Mouse (Mus musculus) urinary bladder, postnatal 14 days (tissue): ENCODE results near the gene Tmem107.
"Not testable (repeated sequence)": the region's sequence is repeated elsewhere in the genome, so short reads cannot be mapped to it uniquely, and the experiment has no call there.

Experiments used
- DNase-seq: peaks from one replicate; pipeline ENCODE4 v3.0.0; 2021; ENCODE audit warnings: low spot score

Gene Tmem107

DNA sequence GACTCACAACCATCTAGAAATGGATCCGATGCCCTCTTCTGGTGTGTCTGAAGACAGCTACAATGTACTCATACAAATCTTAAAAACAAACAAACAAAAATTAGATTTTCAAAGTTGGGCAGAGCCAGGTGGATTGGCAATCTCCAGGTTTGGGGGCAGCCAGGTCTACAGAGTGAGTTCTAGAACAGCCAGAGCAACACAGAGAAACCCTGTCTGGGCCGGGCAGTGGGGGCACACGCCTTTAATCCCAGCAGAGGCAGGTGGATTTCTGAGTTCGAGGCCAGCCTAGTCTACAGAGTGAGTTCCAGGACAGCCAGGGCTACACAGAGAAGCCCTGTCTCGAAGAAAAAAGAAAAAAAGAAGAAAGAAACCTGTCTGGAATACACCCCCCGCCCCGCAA lies 23.2 kb downstream of the Tmem107 start:
- not testable (repeated sequence) for DNase-seq

DNA sequence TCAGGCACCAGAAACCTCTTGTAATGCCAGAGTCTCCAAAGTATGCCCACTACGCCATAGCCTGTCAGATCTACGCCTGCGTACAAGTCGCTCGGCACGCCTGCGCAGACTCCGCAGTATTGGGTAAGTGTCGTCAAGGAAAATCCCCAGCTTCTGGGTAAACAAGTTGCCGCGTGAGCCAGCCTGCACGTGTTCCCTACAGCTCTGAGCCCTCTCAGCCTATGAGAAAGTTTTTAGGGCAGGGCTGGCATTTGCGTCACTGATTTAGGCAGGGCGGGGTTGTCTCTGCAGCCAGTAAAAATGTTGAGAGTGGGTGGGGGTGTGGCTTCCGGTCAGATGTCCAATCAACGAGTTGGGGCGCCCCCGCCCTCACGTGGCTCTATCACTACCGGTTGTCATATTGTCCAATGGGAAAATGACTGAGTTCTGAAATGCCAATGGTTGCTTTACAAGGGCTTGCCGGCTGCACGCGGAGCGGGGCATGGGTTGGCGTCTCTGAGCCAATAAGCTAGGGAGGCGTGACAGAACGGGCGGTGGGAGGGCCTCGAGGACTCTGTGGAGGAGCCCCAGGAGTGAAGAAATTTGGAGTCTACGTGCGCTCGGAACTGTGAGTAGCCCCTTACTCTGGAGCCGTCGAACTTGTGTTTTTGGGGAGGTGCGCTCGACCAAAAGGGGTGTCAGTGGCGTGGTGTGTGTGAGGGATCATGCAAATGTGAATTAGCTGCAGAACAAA lies 24.3 kb downstream of the Tmem107 start, which contains the start of gene Per1:
Gene Per1 (plus strand): TSS at position 521 of the 733 bp plus-strand sequence.
- peak; percentile 99 for DNase-seq

DNA sequence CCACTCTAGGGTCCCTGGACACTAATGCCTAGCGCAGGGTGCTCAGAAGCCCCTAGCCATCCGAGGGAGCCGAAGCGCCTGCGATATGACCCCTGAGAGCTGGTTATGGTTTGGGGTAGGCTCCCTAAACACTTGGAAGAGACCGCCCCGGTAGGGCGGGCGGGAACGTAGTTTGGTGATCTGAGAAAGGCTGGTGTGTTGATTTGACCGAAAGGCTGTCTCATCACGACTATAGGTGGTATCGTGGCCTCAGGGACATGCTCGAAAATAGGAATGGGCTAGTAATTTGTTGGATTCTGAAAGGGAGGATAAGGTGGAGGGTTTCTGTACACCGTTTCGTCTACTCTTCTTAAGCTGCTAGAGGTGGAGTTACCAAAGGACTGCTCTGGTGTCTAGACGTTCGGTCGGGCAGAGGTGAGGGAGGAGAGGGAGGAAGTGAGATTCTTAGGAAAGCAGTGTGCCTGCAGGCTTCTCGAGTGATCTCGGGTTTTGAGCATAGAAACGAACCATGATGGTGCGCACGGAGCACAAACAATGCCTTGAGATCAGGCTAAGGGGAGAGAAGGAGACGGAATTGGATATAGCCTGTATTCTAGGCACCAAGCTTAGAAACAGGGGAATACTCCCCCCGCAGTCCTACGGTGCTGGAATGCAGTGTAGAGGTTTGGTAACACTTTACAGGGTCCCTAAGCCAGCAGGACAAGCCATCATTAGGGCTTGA lies 25.1 kb downstream of the Tmem107 start:
- DNase-seq, result no peak

DNA sequence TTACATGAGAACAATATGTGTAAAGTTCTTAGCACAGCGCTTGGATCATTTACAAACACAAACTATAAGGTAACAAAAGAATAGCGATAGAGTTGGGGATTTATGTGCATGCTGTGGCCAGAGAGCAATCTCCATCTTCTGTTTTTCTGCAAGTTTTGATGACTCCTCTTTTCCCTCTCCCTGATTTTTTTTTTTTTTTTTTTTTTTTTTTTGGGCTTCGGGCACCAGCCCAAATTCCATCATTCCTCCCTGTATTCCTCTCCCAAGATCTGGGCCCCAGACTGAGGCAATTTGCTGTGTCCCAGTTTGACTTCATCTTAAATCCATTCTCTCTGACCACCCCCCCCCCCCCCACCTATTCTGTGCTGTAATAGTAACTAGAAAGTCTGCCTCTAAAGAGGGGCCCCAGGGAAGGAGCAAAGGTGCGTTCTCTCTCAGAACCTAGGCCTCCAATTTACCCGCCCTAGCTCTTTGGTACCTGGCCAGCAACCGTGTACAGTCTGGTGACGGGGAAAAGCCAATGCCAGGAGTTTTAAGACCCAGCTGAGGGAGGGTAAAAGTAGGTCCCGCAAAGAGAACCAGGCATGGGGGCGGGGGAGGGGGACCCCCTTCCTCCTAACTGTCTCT lies 25.9 kb downstream of the Tmem107 start:
- DNase-seq, result no peak

DNA sequence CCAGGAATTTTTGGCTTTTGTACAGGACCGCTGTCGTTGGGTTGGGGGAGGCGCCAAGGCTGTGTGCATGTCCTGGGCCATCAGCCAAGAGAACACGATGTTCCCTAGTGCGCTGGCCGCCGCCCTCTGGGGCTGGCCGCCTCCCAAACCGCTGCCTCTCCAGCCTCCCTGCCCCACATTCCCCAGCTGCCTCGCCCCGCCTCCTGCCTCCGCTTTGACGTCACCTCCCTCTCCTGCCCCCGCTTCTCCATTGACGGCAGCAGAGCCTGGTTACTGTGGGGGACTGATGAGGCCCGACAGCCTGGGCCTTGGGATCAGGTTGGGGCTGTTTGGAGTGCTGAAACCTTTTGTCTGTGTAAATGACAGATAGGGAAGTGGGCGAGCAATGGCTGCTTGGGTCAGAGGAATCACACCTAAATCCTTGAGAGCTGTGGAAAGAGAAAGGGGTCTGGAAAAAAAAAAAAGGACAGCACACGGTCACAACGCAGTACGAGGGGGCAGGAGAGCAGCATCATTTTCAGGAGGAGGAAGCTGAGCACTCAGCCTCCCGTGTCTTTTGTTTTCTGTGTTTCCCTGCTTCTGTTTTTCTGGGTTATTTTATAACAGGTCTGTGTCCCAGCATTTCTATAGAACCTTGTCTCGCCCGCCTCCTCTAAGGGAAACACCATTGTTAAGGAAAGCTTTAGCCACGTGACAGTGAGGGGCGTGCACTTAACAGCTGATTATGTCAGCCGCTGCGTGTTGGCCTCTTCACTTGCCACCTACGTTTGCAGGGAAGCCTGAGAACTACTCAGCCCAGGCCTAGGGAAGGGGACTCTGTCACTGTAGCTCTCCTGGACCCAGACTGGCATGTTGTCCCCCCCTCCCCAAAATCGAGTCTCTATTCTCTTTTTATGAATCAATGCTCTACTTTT lies 26.6 kb downstream of the Tmem107 start:
- peak; percentile 100 for DNase-seq

DNA sequence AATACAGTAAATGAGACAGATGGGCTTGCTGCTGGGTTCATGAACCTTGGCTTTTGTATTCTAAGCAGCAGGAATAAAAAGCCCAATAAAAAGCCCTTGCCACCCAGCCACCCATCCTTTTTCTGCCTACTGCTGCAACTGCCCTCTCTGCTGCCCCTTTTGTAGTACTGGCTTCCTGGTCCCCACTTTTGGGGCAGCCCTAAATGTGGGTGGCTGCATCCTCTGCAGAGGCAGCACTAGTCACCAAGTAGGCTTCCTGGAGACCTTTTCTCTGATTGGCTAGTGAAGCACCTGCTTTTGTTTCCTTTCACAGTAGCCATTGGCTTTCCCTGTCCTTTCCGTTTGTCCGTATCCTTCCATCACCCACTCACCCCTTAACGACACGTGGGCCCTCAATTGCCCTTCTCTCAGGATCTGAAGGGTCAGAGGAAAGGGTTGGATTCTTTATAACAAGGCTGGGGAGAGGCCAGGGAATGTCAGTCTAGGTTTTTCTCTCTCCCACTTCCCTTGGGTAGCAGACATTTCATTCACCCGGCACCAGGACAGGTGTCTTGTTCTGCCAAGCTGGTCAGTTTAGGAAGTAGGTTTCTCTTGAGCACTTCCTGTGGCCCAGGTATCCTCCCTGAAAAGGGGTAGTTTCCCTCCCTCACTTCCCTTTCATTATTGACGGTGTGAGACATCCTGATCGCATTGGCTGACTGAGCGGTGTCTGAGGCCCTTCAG lies 27.6 kb downstream of the Tmem107 start:
- no peak for DNase-seq

DNA sequence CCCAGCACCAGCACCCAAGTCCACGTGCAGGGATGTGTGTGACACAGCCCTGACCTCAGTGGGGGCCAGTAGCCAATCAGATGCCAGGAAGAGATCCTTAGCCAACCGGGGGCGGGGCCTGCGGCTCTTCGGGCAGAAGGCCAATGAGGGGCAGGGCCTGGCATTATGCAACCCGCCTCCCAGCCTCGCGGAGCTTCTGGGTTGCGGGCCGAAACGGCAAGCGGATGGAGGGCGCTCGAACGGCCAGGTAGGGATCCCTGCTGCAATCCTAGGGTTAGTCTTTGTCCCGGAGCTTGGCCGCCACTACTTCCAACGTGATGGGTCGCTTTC lies 28.1 kb downstream of the Tmem107 start:
- DNase-seq, result peak; percentile 97

DNA sequence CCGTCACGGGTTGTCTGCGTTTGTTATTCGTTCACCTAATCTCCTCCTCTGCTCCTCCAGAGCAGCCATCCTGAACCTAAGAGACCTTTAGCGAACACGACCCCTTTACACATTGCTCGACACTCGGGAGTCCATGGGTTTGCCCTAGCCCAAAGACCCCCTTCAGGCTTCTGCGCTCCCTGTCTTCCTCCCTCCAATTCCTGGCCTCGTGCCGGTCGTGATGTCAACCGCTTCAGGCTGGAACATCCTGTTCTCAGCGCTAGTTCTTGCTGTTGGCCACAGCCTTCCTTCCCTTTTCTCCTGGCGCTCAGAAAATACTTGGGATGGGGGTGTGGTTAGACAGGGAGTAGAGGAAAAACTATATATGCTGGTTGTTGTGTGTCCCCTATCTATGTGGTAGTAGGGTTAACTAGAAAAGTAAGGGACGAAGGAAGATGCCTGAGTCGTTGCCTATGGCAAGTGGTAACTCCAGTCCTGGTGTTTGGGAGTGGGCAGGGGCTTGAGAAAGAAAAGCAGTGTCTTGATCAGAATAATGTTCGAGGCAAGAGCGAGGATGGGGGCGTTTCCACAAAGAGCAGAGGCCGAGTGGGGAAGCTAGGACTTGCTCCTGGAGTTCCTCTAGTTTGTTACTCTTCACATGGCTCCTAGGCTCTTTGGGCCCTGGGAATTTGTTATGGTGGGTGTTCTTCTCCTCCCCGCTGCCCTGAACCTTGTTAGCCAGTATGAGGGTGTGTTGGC lies 28.7 kb downstream of the Tmem107 start:
- peak; percentile 92 for DNase-seq

DNA sequence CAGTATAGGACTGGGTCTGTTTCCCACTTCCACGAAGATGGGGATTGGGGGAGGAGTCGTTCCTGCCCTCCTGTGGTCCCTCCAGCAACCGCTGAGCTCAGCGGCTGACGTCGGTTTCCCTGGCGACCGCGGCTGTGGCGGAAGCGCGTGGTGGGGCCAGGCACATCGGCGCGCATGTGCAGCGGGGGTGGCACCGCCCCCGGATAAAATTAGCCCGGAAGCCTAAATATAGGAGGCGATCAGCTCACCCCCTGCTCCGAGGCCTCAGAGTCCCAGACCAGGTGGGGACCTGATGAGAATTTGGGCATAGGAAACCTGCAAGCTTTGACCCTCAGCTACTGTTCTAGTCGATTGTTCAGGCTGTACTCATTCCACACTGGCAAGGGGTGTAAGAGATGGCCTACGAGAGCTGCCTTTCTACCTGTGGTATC lies 29.3 kb downstream of the Tmem107 start:
- DNase-seq, result peak; percentile 94

DNA sequence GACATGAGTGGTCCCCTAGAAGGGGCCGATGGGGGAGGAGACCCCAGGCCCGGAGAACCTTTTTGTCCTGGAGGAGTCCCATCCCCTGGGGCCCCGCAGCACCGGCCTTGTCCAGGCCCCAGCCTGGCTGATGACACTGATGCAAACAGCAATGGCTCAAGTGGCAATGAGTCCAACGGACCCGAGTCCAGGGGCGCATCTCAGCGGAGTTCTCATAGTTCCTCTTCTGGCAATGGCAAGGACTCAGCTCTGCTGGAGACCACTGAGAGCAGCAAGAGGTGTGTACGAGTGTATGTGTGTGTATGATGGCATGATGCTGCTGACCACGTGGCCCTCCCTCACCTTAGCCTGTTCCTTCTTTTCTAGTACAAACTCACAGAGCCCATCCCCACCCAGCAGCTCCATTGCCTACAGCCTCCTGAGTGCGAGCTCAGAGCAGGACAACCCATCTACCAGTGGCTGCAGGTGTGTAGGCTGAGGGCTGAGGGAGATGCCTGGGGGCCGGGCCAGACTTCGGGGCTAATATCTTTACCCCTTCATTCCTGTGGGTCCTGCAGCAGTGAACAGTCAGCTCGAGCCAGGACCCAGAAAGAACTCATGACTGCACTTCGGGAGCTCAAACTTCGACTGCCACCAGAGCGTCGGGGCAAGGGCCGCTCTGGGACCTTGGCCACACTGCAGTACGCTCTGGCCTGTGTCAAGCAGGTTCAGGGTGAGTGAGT lies 30.2 kb downstream of the Tmem107 start:
- DNase-seq, result no peak

DNA sequence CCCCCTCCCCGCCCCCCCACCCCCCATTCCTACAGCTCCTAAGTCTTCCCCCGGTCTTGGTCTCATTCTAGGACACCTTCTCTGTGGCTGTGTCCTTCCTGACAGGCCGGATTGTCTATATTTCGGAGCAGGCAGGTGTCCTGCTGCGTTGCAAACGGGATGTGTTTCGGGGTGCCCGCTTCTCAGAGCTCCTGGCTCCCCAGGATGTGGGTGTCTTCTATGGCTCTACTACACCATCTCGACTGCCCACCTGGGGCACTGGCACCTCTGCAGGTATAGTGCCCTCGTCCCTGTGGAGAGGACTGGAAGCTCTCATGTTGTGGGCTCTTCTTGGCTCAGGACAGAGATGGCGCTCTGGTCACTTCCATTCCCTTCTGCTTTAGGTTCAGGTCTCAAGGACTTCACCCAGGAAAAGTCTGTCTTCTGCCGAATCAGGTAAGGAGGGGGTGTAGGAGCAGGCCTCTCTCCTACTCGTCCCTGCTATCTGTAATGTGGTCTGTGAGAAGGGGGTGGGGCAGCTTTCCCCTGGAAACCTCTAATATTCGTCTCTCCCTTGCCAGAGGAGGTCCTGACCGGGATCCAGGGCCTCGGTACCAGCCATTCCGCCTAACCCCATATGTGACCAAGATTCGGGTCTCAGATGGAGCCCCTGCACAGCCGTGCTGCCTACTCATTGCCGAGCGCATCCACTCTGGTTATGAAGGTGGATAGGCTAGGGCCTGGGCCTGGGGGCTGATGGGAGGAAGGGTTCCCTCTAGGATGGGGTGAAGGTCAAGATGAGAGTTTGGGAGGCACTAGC lies 31.2 kb downstream of the Tmem107 start:
- no peak for DNase-seq

DNA sequence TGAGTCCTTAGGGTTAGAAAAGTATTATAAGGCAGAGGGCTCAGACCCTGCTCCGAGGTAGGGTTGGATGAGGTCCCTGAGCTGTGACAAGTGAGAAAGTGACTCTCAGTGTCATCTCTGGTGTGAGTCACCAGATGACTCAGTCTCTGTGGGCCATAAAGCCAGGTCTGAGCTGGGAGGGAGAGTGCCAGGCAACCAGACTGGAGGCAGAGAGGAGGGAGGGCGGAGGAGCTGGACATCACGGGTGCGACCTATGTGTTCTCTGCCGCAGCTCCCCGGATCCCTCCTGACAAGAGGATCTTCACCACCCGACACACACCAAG lies 31.8 kb downstream of the Tmem107 start:
- DNase-seq, result no peak

DNA sequence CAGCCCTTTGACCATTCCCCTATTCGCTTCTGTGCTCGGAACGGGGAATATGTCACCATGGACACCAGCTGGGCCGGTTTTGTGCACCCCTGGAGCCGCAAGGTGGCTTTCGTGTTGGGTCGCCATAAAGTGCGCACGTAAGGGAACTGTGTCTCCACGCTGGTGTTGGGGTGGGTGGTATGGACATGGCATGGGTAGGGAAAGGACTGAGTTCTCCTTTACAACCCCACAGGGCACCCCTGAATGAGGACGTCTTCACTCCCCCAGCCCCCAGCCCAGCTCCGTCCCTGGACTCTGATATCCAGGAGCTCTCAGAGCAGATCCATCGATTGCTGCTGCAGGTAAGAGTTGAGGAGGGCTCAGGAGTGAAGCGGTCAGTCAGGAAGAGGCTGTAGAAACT lies 32.5 kb downstream of the Tmem107 start:
- DNase-seq, result no peak

DNA sequence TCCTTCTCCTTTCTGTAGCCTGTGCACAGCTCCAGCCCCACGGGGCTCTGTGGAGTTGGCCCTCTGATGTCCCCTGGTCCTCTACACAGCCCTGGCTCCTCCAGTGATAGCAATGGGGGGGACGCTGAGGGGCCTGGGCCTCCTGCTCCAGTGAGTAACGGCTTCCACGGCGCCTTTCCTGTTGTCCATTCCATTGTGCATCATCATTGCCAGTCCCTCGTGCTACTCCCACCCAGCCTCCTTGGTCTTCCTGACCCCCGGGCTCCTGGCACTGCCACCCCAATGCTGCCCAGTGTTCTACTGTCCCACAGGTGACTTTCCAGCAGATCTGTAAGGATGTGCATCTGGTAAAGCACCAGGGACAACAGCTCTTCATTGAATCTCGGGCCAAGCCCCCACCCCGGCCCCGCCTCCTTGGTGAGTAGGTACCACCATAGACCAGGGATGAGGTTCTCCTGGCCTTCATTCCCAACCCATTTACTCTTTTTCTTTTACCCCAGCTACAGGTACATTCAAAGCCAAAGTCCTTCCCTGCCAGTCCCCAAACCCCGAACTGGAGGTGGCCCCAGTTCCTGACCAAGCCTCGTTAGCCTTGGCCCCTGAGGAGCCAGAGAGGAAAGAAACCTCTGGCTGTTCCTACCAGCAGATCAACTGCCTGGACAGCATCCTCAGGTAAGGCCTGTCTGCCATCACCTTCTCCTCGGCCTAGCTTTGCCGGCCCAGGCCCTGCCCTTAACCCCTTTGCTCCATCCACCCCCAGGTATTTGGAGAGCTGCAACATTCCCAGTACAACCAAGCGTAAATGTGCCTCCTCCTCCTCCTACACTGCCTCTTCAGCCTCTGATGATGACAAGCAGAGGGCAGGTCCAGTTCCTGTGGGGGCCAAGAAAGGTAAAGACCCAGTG lies 33.2 kb downstream of the Tmem107 start:
- no peak for DNase-seq

DNA sequence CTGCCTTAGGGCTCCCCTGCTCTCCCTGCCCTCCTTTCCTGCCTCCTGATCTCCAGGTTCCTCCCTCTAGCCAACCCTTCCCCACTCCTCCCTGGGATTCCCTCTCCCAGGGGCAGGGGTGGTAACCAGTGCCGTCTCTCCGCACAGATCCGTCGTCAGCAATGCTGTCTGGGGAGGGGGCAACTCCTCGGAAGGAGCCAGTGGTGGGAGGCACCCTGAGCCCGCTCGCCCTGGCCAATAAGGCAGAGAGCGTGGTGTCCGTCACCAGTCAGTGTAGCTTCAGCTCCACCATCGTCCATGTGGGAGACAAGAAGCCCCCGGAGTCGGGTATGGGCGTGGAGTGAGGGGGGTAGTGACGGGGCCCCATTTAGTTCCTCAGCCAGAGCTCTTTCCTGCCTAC lies 33.9 kb downstream of the Tmem107 start:
- no peak for DNase-seq

DNA sequence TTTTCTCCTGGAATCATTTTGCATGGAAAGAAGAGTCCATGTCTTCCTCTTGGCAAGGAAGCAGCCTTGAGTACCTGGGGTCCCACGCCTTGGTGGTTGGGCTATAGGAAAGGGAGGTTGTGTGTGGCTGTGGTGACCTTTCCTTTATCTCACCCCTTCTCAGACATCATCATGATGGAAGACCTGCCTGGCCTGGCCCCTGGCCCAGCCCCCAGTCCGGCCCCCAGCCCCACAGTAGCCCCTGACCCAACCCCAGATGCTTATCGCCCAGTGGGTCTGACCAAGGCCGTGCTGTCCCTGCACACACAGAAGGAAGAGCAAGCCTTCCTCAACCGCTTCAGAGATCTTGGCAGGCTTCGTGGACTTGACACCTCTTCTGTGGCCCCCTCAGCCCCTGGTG lies 34.6 kb downstream of the Tmem107 start:
- DNase-seq, result no peak

DNA sequence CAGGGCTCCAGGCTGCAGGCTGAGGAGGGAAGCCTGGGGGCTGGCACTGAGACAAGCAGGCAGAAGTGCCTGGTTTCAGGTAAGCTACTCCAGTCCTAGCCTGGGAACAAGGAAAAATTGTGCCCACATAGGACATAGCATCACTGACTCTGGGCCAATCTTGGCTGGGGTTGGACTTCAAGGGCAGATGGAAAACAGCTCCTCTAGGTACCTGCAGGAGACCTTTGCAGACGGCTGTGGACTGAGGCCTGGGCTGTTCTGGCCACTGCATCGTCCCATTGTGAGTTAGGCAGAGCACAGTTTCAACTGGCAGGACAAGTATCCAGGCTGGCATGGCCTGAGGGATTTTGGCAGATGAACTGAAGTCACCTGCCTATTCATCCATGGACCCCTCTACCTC lies 35.2 kb downstream of the Tmem107 start:
- DNase-seq, result no peak

DNA sequence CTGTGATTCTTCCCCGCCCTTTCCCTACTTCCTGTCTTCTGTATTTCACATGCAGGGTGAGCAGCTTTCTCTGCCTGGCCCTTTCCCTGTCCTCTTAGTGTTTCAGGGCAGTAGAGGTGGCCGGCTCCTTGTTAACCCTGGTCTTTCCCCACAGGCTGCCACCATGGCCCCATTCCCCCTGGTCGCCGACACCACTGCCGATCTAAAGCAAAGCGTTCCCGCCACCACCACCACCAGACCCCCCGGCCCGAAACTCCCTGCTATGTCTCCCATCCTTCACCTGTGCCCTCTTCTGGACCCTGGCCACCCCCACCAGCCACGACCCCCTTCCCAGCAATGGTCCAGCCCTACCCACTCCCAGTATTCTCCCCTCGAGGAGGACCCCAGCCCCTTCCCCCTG lies 35.7 kb downstream of the Tmem107 start:
- no peak for DNase-seq
